Mouse (Mus musculus) kidney, adult 2 months (tissue): ENCODE results near the gene Mylk. TPM values are rescaled to one million over a fixed set of nuclear protein-coding genes. Genes with fewer than 3 reads are reported as not detected.

ENCODE experiments used
- DNase-seq: peaks from one replicate; pipeline ENCODE4 v3.0.0; 2021
- H3K27ac ChIP-seq: fragments of 200-500 bp; 2 replicates; pipeline ENCODE4 v1.5.1; 2012; ENCODE audit warnings: low read depth, low read length, control low read depth, inconsistent platforms; ENCODE audit not compliant: insufficient read depth
- H3K27me3 ChIP-seq: fragments of 200-500 bp; replicated peaks from 2 replicates; pipeline ENCODE4 v1.6.1; 2012; ENCODE audit warnings: mild to moderate bottlenecking, moderate library complexity, low read length, inconsistent platforms; ENCODE audit not compliant: control insufficient read depth, insufficient read depth
- H3K36me3 ChIP-seq: fragments of 200-500 bp; 2 replicates; pipeline ENCODE4 v1.6.1; 2012; ENCODE audit warnings: mild to moderate bottlenecking, moderate library complexity, low read length, inconsistent platforms; ENCODE audit not compliant: control insufficient read depth, insufficient read depth
- H3K4me1 ChIP-seq: fragments of 200-500 bp; 2 replicates; pipeline ENCODE4 v1.6.1; 2011; ENCODE audit warnings: low read length; ENCODE audit not compliant: control insufficient read depth, insufficient read depth
- H3K4me3 ChIP-seq: fragments of 200-500 bp; 2 replicates; pipeline ENCODE4 v1.5.1; 2011; ENCODE audit warnings: mild to moderate bottlenecking, low read depth, low read length, control low read depth; ENCODE audit not compliant: insufficient read depth
- CTCF ChIP-seq: fragments of 200-500 bp; conservative IDR thresholded peaks from 2 replicates; pipeline ENCODE4 v1.5.1; 2011; ENCODE audit warnings: low read depth, mild to moderate bottlenecking, control low read depth, low read length, moderate library complexity, mixed read lengths; ENCODE audit not compliant: insufficient read depth, insufficient read length
- POLR2A ChIP-seq: fragments of 200-500 bp; IDR thresholded peaks from one replicate; pipeline ENCODE4 v1.6.1; 2011; ENCODE audit warnings: low read depth, low read length, control low read depth
- WGBS: fragments of 180-500 bp; shearing (Covaris S2); methylation state at CpG from one replicate; pipeline ENCODE4 v1.1.7; 2018; 5-methylcytosine and 5-hydroxymethylcytosine counted together
- polyA plus RNA-seq: library from polyadenylated mRNA; depleted of rRNA; stranded (reverse); fragments of >200 nt; gene quantifications from 2 replicates; pipeline ENCODE4 v1.2.3, GENCODE M21; 2012

The Mylk gene
- polyA plus RNA-seq, 1 experiment, result 64.7 TPM

GRCm38 (mm10) chr16:35033241-35033640 lies 288.2 kb downstream of the Mylk start:
- WGBS, result 56% methylated on average over 3 of the region's 3 CpGs
- Histone ChIP-seq H3K36me3 (peaks cover 2% of the 10 kb centered on the region; the same call in 1 of the 2 replicates), H3K27me3 (no peaks in the 10 kb centered on the region), H3K4me1 (peaks cover 31% of the 10 kb centered on the region), H3K4me3 (no peak overlapping the region), H3K27ac (peak overlapping the region; percentile 95)
- TF ChIP-seq POLR2A (no peak), CTCF (no peak)
- peak; percentile 69 for DNase-seq

- DNase-seq, result peak; percentile 66
- H3K27ac ChIP-seq, result peak overlapping the region; percentile 95
- WGBS, result 25% methylated on average over 8 of the region's 8 CpGs
- TF ChIP-seq POLR2A (no peak), CTCF (no peak)
- H3K4me1 ChIP-seq, result peaks cover 33% of the 10 kb centered on the region
- H3K27me3 ChIP-seq, result no peaks in the 10 kb centered on the region
- H3K4me3 ChIP-seq, result no peak overlapping the region
- H3K36me3 ChIP-seq, result no peaks in the 10 kb centered on the region; the same call in 1 of the 2 replicates
Measured at GRCm38 (mm10) chr16:35033809-35034577, 289.0 kb downstream of the Mylk start.

- WGBS, result 42% methylated on average over 5 of the region's 5 CpGs
- Histone ChIP-seq H3K4me3 (no peak overlapping the region), H3K4me1 (peaks cover 37% of the 10 kb centered on the region), H3K27ac (peak overlapping the region; percentile 69; the same call in 1 of the 2 replicates), H3K36me3 (no peaks in the 10 kb centered on the region), H3K27me3 (no peaks in the 10 kb centered on the region)
- DNase-seq, result peak; percentile 86
- no peak for TF ChIP-seq POLR2A
- TF ChIP-seq CTCF, result no peak
Measured at GRCm38 (mm10) chr16:35034971-35035370, 290.0 kb downstream of the Mylk start.

DNA sequence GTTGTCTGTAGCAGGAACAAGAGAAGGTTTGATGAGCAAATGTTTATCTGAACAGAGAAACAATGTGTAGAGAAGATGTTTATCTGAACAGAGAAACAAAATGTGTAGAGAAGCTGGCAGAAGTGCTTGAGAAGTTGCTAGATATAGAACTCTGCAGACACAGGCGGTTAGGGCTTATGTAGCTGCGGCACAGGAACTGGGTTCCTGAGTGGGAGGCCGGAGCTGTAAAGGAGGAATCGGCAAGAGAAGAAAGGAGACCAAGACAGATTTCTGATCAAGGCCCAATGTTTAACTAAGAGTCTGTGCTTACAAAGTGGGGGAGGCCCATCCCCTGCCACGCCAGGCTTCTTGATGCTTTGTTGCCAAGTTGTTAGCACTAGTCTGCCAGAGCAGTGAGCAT lies 291.7 kb downstream of the Mylk start:
- 0 out of 2 replicates have a peak overlapping the region, but pooled peaks have one; percentile 8 for H3K27ac ChIP-seq
- H3K27me3 ChIP-seq, result no peaks in the 10 kb centered on the region
- TF ChIP-seq POLR2A (no peak), CTCF (no peak)
- peak; percentile 43 for DNase-seq
- no peaks in the 10 kb centered on the region for H3K36me3 ChIP-seq
- H3K4me3 ChIP-seq, result no peak overlapping the region
- WGBS, result 83% methylated on average over 5 of the region's 5 CpGs
- peaks cover 45% of the 10 kb centered on the region for H3K4me1 ChIP-seq

GRCm38 (mm10) chr16:35038343-35039057 lies 293.5 kb downstream of the Mylk start:
- H3K27me3 ChIP-seq, result no peaks in the 10 kb centered on the region
- WGBS, result 14% methylated on average over 4 of the region's 4 CpGs
- peaks cover 39% of the 10 kb centered on the region for H3K4me1 ChIP-seq
- no peak overlapping the region for H3K4me3 ChIP-seq
- TF ChIP-seq POLR2A, result no peak
- no peak for TF ChIP-seq CTCF
- peak; percentile 58 for DNase-seq
- no peak overlapping the region for H3K27ac ChIP-seq
- H3K36me3 ChIP-seq, result no peaks in the 10 kb centered on the region; the same call in 1 of the 2 replicates

- peaks cover 27% of the 10 kb centered on the region; the same call in 1 of the 2 replicates for H3K4me1 ChIP-seq
- H3K36me3 ChIP-seq, result no peaks in the 10 kb centered on the region; the same call in 1 of the 2 replicates
- H3K4me3 ChIP-seq, result no peak overlapping the region
- peak; percentile 65 for DNase-seq
- 51% methylated on average over 1 of the region's 1 CpGs for WGBS
- H3K27me3 ChIP-seq, result no peaks in the 10 kb centered on the region
- TF ChIP-seq CTCF, result no peak
- no peak for TF ChIP-seq POLR2A
- H3K27ac ChIP-seq, result peak overlapping the region; percentile 75
Measured at GRCm38 (mm10) chr16:35040154-35040553, 295.1 kb downstream of the Mylk start.

GRCm38 (mm10) chr16:35041001-35041400 lies 296.0 kb downstream of the Mylk start:
- peak overlapping the region; percentile 52; the same call in 1 of the 2 replicates for H3K27ac ChIP-seq
- 55% methylated on average over 7 of the region's 7 CpGs for WGBS
- peak; percentile 76 for DNase-seq
- H3K4me3 ChIP-seq, result no peak overlapping the region
- H3K27me3 ChIP-seq, result no peaks in the 10 kb centered on the region
- peaks cover 21% of the 10 kb centered on the region; the same call in 1 of the 2 replicates for H3K4me1 ChIP-seq
- TF ChIP-seq POLR2A, result no peak
- TF ChIP-seq CTCF, result no peak
- no peaks in the 10 kb centered on the region; the same call in 1 of the 2 replicates for H3K36me3 ChIP-seq
